Mouse (Mus musculus) lung, postnatal 36 days (tissue): ENCODE results near the gene Olfr1414.
"Not testable (repeated sequence)": the region's sequence is repeated elsewhere in the genome, so short reads cannot be mapped to it uniquely, and the experiment has no call there.

Experiments used
- DNase-seq: peaks from one replicate; pipeline ENCODE4 v3.0.0; 2022; ENCODE audit warnings: mixed read lengths

The Olfr1414 gene

DNA sequence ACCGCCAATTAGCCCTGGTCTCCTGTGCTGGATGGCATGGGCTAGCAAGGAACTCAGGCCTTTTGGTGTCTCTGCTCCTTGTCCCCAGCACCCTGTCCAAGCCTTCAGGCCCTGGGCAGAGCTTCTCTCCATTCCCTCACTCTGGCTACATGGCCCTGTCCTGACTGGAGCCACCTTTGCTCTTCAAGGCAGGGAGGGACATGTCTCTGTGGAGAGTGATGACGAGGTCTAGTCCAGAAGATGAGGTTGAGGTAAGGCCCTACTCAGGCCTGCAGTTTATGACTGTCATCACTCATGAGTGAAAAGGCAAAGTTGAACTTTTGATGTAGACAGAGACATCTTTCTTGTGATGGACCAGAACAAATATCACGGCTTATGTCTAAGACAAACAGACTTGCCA, at the start of gene Olfr1414:
Gene Olfr1414 (minus strand): TSS at position 101 of the 400 bp plus-strand sequence.
- DNase-seq, result no peak

DNA sequence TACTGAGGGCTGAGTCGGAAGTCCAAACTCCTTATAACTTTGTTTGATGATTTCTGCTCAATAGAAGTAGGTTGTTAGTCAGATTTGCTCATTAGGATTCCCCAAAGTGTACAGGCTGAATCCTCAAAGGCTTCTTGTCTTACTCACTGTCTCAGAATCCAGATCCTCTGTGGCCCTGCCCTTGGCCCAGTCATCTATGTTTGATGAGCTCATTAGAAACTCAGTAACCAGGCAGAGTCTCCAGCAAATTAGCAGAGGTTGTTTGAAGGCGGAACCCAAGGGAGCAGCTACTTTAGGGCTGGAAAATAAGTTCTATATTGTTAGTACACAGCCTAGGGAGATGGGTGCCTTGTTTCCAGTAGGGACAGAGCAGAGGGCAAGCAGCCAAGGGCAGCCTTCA, 27.5 kb upstream of the Olfr1414 start:
- no peak for DNase-seq

DNA sequence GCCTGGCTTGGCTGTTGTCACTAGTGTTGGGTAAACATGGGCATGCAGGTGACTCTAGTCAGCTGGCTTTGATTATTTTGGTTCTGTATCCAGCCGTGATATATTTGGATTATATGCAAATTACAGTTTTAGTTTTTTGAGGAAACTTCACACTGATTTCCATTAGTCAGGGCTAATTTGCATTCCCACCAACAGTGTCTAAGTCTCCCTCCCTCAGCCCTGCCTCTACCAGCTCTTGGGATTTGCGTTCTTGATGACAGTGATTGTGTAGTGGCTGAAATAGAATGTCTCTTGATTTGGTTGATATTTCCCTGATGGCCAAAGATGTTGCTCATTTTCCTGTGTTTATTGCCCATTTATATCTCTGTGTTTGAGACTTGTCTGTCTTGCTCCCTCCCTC, 20.6 kb upstream of the Olfr1414 start:
- DNase-seq, result no peak

DNA sequence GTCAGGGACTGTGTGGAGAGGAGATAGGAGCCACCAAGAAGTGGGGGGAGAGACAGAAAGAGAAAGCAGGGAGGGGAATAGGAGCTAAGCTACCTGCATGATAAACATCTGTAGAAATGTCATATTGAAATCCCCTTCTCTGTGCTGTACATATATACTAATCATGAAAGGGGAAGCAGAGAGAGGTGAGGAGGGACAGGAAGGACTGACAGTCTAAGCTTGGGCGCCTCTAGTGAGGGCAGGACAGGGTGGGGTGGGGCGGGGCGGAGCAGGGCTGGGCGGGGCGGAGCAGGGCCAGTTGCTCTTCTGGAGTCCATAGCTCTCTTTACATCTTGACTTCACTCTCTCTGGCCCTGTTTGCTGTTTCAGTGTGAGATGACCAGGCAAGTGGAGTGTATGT, 18.5 kb upstream of the Olfr1414 start:
- DNase-seq, result no peak

DNA sequence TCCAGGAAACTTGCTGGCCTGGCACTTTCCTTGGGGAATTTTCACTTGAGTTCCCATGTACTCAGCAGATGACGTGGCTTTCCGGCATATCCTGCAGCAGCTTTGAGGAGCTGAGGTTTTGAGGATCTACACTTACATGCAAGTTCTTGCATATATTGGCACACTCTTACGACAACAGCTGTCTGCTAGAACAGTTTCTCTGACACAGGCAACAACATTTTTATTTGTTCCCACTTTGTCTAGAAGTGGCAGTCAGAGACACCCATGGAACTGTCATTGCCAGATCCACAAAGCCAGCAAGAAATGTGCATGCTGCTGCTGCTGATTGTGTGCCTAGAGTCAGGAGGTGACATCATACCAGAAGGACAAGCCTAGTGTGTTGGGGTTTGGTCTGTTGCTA, 5.3 kb upstream of the Olfr1414 start:
- DNase-seq, result no peak

DNA sequence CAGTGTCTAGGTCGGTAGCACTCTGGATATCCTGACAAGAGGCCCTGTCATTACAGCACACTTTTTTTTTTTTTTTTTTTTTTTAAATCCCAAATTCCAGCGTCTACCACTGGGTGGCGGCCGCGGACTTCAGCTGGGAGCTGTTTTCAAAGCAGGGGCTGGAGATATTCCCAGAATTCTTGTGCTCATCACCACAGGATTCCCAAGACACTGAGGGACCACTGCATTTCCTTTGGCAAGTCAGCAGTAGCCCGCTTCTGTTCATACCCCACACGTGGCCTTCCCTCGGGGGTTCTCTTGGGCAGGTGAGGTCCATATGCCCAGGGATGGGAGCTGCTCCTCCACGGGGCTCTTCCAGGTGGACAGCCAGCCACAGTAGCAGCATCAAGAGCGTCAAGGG, 2.9 kb upstream of the Olfr1414 start:
- DNase-seq, result peak; percentile 11

DNA sequence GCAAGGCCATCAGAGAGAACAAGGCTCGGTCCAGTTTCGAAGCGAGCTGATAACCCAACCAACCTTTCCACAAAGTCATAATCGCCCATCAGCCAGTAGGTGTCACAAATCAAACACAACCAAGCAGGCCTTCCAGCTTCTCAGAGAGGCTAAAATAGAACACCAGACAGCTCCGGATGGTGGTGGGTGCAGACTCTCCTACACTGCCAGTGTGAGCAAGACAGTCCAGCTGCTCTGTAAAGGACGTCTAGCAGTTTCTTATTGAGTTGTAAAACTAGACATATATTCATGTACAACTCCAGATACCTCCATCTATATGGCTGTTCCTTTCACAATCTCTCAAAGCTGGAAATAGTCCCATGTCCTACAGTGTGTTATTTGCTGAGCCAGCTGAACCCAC, 585 bp upstream of the Olfr1414 start:
- DNase-seq, result no peak

DNA sequence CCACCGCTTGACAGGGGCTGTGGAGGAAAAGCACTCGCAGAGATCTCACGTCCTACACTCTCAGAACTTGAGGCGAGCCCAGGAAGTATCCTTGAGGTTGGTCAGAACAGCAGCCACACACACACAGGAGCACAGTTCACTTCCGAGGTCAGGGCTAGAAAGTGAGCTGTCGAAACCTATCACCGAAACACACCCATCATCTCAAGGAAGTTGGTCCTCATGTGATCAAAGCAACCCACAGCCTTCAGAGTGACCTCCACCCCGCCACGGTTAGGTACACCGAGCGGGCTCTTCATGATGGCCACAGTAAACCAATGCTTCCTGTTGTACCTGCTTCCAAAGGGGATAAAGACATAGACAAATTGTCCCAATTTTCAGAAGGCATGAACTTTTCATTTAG, 3.1 kb downstream of the Olfr1414 start:
- DNase-seq, result no peak

DNA sequence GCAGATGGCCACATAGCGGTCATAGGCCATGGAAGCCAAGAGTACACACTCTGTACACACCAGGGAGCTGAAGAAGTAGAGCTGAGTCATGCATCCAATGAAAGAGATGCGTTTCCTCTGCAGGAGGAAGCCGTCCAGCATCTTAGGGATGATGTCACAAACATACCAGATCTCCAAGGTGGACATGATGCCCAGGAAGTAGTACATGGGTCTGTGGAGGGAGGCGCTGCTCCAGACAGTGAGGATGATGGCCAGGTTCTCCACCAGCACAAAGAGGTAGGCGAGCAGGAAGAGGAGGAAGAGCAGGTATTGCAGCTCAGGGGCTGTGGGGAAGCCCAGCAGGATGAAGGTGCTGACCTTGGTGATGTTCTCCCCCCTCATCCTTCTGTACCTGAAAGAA, 6.8 kb downstream of the Olfr1414 start:
- not testable (repeated sequence) for DNase-seq

DNA sequence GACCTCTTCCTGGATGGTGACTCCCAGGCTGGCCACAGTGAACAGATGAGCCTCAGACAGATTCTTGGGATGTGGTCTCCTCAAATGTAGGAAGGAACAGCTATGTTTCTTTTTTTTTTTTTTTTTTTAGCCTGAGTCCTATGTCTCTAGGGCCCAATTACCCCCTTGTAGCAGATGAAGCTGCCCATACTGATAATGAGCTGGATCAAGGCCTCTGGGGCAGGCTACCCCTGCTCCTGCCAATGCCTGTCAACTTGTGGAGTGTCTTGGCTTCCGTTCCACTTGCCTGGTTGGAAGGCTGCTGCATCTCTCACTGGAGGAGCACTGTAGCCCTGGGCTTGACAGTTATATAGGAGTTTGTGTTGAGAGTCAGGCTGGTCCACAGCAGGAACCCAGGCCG, 22.5 kb downstream of the Olfr1414 start, which contains the start of gene Olfr1415:
Gene Olfr1415 (minus strand): TSS at position 101 of the 400 bp plus-strand sequence.
- no peak for DNase-seq

DNA sequence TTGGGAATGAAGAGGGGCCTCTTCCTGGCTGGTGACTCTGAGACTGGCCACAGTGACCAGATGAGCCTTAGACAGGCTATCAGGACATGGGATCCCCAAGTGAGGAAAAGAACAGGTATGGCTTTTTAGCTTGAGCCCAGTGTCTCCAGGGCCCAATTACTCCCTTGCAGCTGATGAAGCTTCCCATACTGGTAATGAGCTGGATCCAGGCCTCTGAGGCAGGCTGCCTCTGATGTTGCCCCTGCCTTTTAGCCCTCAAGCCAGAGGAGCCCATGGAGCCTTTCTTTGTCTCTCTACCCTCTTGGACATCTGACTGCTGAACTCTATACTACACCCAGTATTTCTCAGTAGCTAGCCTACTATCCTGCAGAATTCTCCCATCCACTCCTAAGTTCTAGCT, 33.4 kb downstream of the Olfr1414 start, which contains the start of gene Olfr1416:
Gene Olfr1416 (minus strand): TSS at position 101 of the 400 bp plus-strand sequence.
- DNase-seq, result no peak

DNA sequence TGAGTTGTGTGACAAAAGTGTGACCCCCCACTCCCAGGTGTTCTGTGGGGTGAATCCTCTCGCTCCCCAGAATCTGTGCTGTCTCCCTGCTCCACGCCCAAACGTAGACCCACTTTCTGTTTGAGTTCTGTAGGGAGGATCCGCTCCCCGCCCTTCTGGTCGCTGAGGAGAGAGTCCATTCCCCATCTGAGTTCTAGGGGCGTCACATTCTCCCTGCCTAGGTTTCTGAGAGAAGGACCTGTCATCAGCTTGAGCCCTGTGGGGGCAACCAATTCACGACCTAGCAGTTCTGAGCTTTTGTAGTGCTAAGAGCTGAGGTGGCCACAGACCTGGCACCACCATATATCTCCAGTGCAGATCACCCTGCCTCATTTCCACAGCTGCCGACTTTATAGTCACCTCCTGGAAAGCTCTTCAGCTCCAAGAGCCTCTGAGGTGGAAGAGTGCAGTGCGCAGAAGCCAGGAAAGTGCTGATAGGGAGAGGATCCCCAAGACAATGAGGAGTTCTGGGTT, 44.3 kb downstream of the Olfr1414 start:
- no peak for DNase-seq

DNA sequence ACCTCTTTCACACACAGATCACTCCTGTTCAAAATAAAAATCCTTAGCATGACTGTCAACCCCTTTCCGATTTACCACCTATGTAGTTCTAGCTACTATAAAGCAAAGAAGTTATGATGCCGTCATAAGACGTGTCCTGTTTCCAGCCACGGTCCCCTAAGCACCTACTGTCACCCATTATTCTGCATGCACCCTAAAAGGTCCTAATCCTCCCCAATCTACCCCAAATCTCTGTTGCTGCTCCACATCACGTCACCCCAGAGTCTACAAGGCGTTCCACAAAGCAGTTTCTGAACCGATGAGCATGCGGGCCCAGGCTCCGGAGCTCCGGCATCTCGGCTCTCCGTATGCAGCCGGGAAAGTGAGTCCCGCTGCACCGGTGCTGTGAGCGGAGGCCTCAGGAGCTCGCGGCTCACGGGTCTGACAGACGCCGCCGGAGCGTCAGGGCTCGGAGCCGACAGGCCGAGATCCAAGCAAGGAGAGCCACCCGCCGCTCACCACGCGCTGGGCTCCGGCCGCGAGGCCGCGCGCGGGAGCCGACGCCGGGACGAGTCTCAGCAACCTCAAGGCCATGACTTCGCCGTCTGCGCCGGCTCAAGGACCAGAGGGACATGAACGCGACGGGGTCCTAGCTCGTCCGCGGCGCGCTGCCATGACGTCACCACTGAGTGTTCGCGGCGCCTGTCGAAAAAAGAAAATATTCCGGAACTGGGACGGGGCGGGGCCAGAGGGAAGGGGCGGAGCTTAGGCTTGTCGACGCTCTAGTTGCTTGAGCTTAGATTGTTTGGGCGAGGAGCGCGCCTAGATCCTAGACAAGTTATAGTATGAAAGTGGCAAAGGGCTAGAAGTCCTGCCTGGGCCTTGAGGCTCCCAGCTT, 45.1 kb downstream of the Olfr1414 start, which contains the start of gene Ndufa10:
Gene Ndufa10 (minus strand): TSS at position 696 of the 877 bp plus-strand sequence.
- peak; percentile 95 for DNase-seq

DNA sequence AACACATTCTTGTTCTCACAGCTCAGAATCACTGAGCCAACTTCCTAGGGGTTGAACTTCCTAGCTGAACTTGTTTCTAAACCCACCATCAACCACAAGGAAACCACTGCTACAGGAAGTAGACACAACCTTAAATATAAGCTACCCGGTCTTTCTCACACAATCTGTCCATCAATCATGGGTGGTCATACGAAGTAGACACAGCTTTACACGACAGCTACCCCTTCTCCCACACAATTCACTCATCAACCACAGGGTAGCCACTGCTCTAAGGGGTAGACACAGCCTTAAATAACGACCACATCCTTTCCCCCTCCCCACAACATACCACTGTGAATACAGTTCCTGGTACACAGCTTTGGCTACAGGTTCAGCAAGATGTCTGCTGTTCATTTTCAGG, 49.6 kb downstream of the Olfr1414 start:
- no peak for DNase-seq

DNA sequence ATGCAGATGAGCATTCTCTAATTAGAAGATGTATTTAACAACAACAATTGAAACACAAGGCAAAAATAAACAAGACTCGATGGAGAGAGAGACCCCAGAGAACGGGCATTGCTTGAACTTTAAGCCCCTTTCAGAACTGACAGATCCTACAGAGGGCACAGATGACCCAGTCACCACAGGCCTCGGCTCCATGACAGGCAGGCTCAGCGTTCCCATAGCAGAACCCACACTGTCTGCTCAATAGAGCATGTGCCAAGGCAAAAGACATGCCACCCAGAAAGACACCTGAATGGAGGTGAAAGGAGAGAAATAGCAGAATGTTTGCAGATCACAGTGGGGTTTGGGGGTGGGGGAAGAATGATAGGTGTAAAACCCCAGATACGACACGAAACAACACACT, 60.0 kb downstream of the Olfr1414 start:
- no peak for DNase-seq

DNA sequence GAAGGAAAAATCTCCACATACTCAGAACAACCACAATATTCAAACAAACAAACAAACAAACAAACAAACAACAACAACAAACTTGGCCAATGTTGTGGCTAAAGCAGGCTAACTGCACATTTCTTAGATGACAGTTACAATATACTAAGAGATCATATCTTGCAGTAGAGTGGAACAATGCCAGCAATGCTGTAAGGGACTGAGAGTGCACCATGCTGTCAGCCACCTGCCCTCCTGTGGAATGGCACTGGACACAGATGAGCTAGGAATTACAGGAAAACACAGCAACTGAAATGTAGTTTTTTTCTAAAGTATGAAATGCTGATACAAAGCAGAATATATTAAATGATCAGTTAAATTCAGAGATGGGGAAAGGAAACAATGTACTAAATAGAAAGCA, 60.7 kb downstream of the Olfr1414 start:
- no peak for DNase-seq
